Mouse (Mus musculus) embryonic facial prominence, embryonic 12.5 days (tissue): ENCODE measurements around the gene Gm3629. TPM values are rescaled to one million over a fixed set of nuclear protein-coding genes. Genes with fewer than 3 reads are reported as not detected.
A peak's percentile ranks its signal among the peaks of the same experiment; 100 is the strongest.
"Not testable (repeated sequence)": the region's sequence is repeated elsewhere in the genome, so short reads cannot be mapped to it uniquely, and the experiment has no call there.

Experiments
- ATAC-seq: fragments of 200-750 bp; cut with Nextera tagmentation; 2 replicates; pipeline ENCODE4 v1.8.0; 2017; ENCODE audit not compliant: insufficient number of reproducible peaks, insufficient read depth, low FRiP score, low TSS enrichment
- H3K27ac ChIP-seq: fragments of 300-500 bp; sonication (generic); 2 replicates; pipeline ENCODE4 v1.5.1; 2016; ENCODE audit warnings: mild to moderate bottlenecking
- H3K27me3 ChIP-seq: fragments of 300-500 bp; sonication (generic); 2 replicates; pipeline ENCODE4 v1.6.1; 2016; ENCODE audit warnings: mild to moderate bottlenecking, moderate library complexity
- H3K36me3 ChIP-seq: fragments of 300-500 bp; sonication (generic); 2 replicates; pipeline ENCODE4 v1.6.1; 2016; ENCODE audit warnings: mild to moderate bottlenecking
- H3K4me1 ChIP-seq: fragments of 300-500 bp; sonication (generic); 2 replicates; pipeline ENCODE4 v1.6.1; 2016
- H3K4me2 ChIP-seq: fragments of 300-500 bp; sonication (generic); replicated peaks from 2 replicates; pipeline ENCODE4 v1.6.1; 2016; ENCODE audit warnings: mild to moderate bottlenecking, moderate library complexity
- H3K4me3 ChIP-seq: fragments of 300-500 bp; sonication (generic); 2 replicates; pipeline ENCODE4 v1.5.1; 2016; ENCODE audit warnings: mild to moderate bottlenecking
- H3K9ac ChIP-seq: fragments of 300-500 bp; sonication (generic); 2 replicates; pipeline ENCODE4 v1.6.1; 2016; ENCODE audit warnings: mild to moderate bottlenecking, moderate library complexity
- H3K9me3 ChIP-seq: fragments of 300-500 bp; sonication (generic); 2 replicates; pipeline ENCODE4 v1.6.1; 2016; ENCODE audit warnings: mild to moderate bottlenecking, moderate library complexity
- WGBS: fragments of 180-500 bp; shearing (Covaris S2); methylation state at CpG from one replicate; pipeline ENCODE4 v1.1.7; 2016; 5-methylcytosine and 5-hydroxymethylcytosine counted together
- polyA plus RNA-seq: library from polyadenylated mRNA; unstranded; fragments of >200 nt; fragmentation: Nextera tagmentation; extraction: Ambion mirVana; gene quantifications from 2 replicates; pipeline ENCODE4 v1.2.1, GENCODE M21; 2016

The Gm3629 gene
- polyA plus RNA-seq: 0.10 and 0.52 TPM in 2 replicates

DNA sequence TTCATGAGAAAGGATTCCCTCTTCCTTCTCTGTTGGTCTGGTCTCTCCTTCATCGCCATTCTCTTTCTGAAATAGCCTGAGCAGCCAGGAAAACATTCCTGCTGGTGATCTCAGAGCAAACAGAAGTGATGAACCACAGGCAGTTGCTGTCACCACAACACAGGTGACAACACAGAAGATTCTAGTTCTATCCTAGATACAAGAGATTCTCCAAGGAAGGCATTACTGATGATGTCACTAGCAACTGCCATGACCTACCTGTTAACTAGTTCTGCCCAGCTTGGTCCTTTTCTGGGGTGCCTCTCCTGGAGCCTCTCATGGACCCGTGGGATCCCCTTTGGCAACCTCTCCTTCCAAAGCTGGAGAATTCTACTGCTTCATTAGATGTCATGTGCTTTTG is at the start of gene Gm3629:
TSS of gene Gm3629 (minus strand) at position 101 of the 400 bp plus-strand sequence.
- not testable (repeated sequence) for H3K4me1 ChIP-seq, H3K4me2 ChIP-seq, H3K9ac ChIP-seq, H3K4me3 ChIP-seq, H3K27me3 ChIP-seq, H3K36me3 ChIP-seq, H3K9me3 ChIP-seq, ATAC-seq, H3K27ac ChIP-seq
- WGBS: 47% methylated on average over 1 of the region's 2 CpGs

DNA sequence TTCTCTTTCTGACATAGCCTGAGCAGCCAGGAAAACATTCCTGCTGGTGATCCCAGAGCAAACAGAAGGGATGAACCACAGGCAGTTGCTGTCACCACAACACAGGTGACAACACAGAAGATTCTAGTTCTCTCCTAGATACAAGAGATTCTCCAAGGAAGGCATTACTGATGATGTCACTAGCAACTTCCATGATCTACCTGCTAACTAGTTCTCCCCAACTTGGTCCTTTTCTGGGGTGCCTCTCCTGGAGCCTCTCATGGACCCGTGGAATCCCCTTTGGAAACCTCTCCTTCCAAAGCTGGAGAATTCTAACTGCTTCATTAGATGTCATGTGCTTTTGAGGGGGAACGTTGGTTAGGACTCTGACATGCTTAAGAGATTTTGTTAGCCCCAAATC is 31.9 kb upstream of the Gm3629 start, which contains the start of gene Gm3460:
TSS of gene Gm3460 (minus strand) at position 101 of the 400 bp plus-strand sequence.
- 77% methylated on average over 1 of the region's 2 CpGs for WGBS
- not testable (repeated sequence) for H3K4me2 ChIP-seq, H3K27ac ChIP-seq, H3K9ac ChIP-seq, ATAC-seq, H3K9me3 ChIP-seq, H3K4me1 ChIP-seq, H3K4me3 ChIP-seq, H3K36me3 ChIP-seq, H3K27me3 ChIP-seq

DNA sequence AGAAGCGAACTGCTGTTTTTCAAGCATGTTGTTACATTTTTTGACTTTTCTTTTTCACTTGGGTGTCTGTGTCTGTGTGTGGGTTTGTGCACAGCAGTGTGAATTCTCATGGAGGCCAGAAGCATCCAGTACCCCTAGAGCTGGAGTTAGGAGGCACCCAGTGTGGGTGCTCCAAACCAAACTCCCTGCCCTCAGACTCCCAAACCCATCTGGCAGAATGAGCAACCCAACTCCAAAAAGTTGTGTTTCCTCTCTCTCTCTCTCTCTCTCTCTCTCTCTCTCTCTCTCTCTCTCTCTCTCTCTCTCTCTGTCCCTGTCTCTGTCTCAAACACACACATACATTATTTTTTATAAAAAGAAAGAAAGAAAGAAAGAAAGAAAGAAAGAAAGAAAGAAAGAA is 16.0 kb upstream of the Gm3629 start:
- H3K27me3 ChIP-seq, H3K4me1 ChIP-seq, H3K4me2 ChIP-seq, H3K9ac ChIP-seq, H3K36me3 ChIP-seq, H3K27ac ChIP-seq, H3K9me3 ChIP-seq, ATAC-seq, H3K4me3 ChIP-seq: not testable (repeated sequence)
- WGBS: no CpG with 5 or more reads among the region's 1 CpGs

DNA sequence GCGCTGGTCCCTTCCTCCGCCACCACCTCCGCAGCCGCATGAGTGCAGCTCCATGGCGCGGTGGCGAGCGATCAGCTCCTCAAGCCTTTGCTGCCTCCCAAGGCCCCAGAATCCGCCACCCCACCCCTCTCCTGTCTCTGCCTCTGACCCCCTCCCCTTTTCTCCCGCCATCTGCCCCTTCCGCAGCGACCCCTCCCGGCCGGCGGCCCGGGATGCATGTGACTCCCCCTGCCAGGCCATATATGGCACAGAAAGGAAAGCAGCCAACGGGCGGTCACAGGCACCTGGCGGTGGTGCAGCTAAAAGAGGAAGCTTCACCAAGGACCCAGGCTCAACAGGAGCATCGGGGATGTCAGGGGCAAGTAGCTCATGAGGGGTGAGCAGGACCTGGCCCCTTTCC is 14.6 kb upstream of the Gm3629 start:
- not testable (repeated sequence) for H3K4me1 ChIP-seq, H3K27ac ChIP-seq, H3K36me3 ChIP-seq, H3K27me3 ChIP-seq, H3K9me3 ChIP-seq, ATAC-seq
- H3K4me3 ChIP-seq: peak overlapping the region; percentile 34
- 4% methylated on average over 20 of the region's 20 CpGs for WGBS
- peak overlapping the region; percentile 63 for H3K4me2 ChIP-seq
- H3K9ac ChIP-seq: 0 out of 2 replicates have a peak overlapping the region, but pooled peaks have one; percentile 30

DNA sequence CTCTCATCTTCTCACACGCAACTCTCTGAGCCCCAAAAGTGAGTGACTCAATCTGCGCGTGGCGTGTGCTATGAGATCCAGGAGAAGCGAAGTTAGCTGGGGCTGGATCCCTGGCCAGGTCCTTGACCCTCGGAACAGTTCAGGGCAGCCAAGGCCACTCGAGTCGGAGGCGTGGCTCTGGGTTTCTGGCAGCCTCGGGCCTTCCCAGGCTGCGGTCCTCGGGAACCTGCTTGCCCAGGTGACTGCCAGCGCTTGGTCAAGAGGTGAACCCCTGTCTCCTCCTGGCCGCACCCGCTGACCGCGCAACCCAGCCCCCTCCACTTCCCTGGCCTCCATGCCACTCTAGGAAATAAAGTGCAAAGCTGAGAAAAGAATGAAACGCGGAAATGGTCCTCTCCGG is 14.1 kb upstream of the Gm3629 start:
- peak overlapping the region; percentile 63 for H3K4me2 ChIP-seq
- peak overlapping the region; percentile 30; the same call in 1 of the 2 replicates for H3K9ac ChIP-seq
- not testable (repeated sequence) for ATAC-seq, H3K36me3 ChIP-seq, H3K9me3 ChIP-seq, H3K4me1 ChIP-seq, H3K27ac ChIP-seq, H3K27me3 ChIP-seq
- peak overlapping the region; percentile 34 for H3K4me3 ChIP-seq
- WGBS: 6% methylated on average over 20 of the region's 20 CpGs

DNA sequence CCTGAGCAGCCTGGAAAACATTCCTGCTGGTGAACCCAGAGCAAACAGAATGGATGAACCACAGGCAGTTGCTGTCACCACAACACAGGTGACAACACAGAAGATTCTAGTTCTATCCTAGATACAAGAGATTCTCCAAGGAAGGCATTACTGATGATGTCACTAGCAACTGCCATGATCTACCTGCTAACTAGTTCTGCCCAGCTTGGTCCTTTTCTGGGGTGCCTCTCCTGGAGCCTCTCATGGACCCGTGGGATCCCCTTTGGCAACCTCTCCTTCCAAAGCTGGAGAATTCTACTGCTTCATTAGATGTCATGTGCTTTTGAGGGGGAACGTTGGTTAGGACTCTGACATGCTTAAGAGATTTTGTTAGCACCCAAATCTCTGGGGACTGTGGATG is 53.2 kb downstream of the Gm3629 start, which contains the start of gene Gm8356:
TSS of gene Gm8356 (minus strand) at position 101 of the 400 bp plus-strand sequence.
- H3K4me2 ChIP-seq, H3K4me3 ChIP-seq, H3K27ac ChIP-seq, H3K9ac ChIP-seq, H3K27me3 ChIP-seq, H3K36me3 ChIP-seq, H3K4me1 ChIP-seq, H3K9me3 ChIP-seq, ATAC-seq: not testable (repeated sequence)
- 78% methylated on average over 1 of the region's 2 CpGs for WGBS

Other genes with a start within 250 kb of the Gm3629 start
- not detected in 2 replicates for gene Gm3618, start 246.9 kb downstream of the Gm3629 start, polyA plus RNA-seq
- not detected in 2 replicates for gene Gm16440, start 200.3 kb downstream of the Gm3629 start, polyA plus RNA-seq
- 1.6 and 1.9 TPM in 2 replicates for gene Gm3591, start 178.1 kb downstream of the Gm3629 start, polyA plus RNA-seq
- not detected in 2 replicates for gene Gm3594, start 146.0 kb downstream of the Gm3629 start, polyA plus RNA-seq
- not detected in 2 replicates for gene Gm8356, start 53.3 kb downstream of the Gm3629 start, polyA plus RNA-seq
- not detected in 2 replicates for gene Gm3460, start 31.8 kb upstream of the Gm3629 start, polyA plus RNA-seq
- not detected in 2 replicates for gene Gm10251, start 93.6 kb upstream of the Gm3629 start, polyA plus RNA-seq
- 0.10 TPM in 1 of 2 replicates, not detected in the other for gene Gm8050, start 129.6 kb upstream of the Gm3629 start, polyA plus RNA-seq
- gene Gm3636, start 151.7 kb upstream of the Gm3629 start, polyA plus RNA-seq: 6.4 TPM in 2 replicates
- not detected in 2 replicates for gene Gm8362, start 183.8 kb upstream of the Gm3629 start, polyA plus RNA-seq
- not detected in 2 replicates for gene Gm3642, start 249.7 kb upstream of the Gm3629 start, polyA plus RNA-seq